Mouse (Mus musculus) monocyte, adult 5-6 weeks (primary cell): ENCODE data around the gene Slc6a9. TPM values are rescaled to one million over a fixed set of nuclear protein-coding genes. Genes with fewer than 3 reads are reported as not detected.
A peak's percentile ranks its signal among the peaks of the same experiment; 100 is the strongest.

ENCODE experiments used
- ATAC-seq: fragments of 153-309, 156-312 bp; replicated peaks from 2 replicates; pipeline ENCODE4 v1.8.0; 2017; ENCODE audit warnings: mild to moderate bottlenecking; ENCODE audit not compliant: low TSS enrichment, insufficient number of reproducible peaks, severe bottlenecking, poor library complexity, low FRiP score
- total RNA-seq: library from RNA; stranded (forward); fragments of 200-1000, 200-491, 200-594 nt; gene quantifications from 3 replicates; pipeline ENCODE4 v1.2.3, GENCODE M21; 2017

Gene Slc6a9
- total RNA-seq, 1 experiment from 2014 or later = 2.8 TPM

DNA sequence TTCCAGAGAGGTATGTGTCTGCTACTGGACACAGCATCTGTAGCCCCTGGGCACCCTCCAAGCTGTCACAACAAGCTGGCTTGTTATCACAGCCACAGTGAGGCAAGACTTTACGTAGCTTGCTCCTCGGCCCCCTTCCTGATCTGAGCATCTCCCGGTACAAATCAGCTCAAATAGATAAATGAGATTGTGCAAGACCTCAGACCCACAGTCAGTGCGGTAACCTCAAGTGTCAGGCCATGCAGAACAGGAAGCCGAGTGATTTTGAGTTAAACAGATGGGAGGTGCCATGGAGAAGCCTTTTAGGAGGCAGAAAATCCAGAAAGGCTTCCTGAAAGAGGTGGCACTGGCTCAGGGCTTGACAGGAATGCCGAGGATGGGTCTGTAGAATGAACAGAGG, 32.7 kb downstream of the Slc6a9 start:
- ATAC-seq = peak; percentile 16; the same call in 1 of the 2 replicates

GRCm38 (mm10) chr4:117867823-117868222, 33.5 kb downstream of the Slc6a9 start:
- ATAC-seq = peak; percentile 36; the same call in 1 of the 2 replicates

GRCm38 (mm10) chr4:117869317-117869716, 35.0 kb downstream of the Slc6a9 start:
- no peak for ATAC-seq

- ATAC-seq = no peak
These were observed 36.1 kb downstream of the Slc6a9 start for GRCm38 (mm10) chr4:117870437-117870836.

GRCm38 (mm10) chr4:117871787-117872186, 37.5 kb downstream of the Slc6a9 start:
- ATAC-seq = no peak

DNA sequence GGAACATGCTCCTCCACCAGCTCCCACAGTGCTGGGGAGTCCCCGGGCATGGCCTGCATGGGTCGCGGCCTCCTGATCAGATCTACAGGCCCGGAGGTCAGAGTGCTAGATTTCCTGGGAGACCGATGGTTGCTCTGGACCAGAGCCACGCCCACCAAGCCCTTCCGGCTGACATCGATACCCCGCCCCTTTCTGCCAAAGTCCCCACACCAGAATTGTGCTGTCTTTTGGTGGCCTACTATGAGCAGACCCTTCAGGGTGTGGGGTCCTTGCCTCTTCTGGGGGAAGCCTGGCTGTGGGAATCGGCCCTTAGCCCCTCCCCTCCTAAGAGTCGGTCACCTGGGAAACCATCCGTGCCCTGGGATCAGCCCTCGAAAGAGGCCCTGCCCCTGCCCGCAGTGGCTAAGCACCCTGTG, 38.2 kb downstream of the Slc6a9 start, which contains the start of gene Ccdc24:
Gene Ccdc24, minus strand, starts transcription at position 87 of the 416 bp plus-strand sequence.
- ATAC-seq = no peak

DNA sequence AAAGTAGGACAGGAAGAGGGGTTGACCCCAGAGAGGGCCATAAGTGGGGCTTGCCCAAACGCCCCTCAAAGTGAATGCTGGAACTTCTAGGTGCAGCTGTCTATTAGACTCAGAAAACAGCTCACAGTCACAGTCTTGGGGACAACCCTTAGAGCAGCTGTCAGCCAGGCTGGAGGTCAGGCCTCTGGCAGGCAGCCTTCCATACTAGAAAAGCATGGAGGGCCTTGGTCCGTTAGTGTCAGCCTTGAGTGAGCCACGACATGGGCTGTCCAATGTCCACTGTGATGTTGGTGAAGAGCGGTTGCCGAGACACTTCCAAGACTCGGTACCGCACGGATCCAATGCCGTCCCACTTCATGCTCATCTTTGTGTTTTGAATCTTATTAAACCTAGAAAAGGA, 39.3 kb downstream of the Slc6a9 start:
- no peak for ATAC-seq

DNA sequence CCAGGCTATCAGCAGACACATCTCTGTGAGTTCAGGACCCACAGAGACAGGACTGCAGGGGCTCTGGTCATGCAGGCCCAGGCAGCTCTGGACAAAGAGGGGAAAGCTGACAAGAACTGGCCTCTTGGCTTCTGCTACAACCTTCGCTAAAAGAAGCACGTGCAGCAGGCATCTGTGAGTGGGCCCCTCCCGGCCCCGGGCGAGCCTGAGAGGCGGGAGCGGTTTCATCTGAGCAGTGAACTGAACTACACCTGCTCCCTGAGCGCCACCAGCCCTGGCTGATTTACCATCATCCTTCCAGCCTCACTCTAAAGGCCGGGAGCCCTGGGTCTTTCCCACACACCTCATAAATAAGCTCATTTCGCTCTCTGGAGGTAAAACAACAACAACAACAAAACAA, 44.0 kb downstream of the Slc6a9 start:
- no peak for ATAC-seq

DNA sequence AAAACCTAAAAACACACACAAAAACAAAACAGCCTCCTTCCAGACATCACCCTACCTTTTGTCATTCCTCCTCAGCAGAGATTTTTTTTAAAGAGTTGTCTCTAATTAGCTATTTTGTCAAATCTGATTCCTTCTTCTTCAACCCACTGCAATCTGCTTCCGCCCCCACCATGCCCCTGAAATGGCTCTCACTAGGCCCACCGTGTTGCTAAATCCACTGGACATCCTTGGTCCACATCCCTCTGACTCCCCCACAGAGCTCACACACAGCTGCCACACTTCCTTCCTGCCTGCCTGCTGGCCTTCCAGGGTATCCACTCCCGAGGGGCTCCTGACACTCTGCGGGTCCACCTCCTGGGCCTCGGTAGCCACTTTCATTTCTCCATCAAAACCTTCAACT, 44.4 kb downstream of the Slc6a9 start:
- ATAC-seq = no peak

- ATAC-seq = no peak
These were observed 48.7 kb downstream of the Slc6a9 start, which contains the start of gene B4galt2 for GRCm38 (mm10) chr4:117882701-117883691. B4galt2 (minus strand) TSS chr4:117883487.

DNA sequence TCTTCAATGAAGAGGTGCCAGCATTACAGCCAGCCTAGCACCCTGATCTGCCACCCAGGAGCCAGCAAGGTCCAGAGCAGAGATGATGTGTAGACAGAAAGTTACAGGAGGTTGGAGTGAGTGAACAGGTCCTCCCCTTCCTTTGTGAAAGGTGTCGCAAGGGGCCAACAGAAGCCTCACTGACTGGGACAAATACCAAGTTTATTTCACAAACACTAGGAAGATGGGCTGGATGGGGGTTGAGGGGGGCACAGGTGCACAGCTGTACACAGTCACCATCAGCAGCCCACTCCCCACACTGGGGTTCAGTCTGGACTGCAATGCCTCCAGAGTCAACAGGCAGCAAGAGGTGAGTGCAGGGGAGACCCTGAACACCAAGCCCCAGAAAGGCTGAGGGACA, 49.8 kb downstream of the Slc6a9 start:
- ATAC-seq = no peak

DNA sequence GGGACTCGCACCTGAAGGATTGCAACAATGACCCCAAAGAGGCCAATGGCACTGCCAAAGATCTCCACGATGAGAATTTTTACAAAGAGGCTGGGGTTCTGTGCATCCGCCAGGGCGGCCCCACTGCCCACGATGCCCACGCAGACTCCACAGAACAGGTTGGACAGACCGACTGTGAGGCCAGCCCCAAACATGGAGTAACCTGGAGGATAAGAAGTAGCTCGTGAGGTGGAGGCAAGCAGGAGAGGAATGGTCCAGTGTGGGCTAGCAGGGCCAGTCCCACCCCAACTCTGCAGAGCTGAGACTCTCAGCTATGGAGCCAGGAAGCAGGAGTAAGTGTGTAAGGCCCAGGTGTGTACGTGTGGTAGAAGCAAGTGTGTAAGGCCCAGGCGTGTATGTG, 50.8 kb downstream of the Slc6a9 start:
- ATAC-seq = no peak

- no peak for ATAC-seq
These were observed 51.7 kb downstream of the Slc6a9 start for GRCm38 (mm10) chr4:117885994-117886393.

GRCm38 (mm10) chr4:117886644-117887043, 52.3 kb downstream of the Slc6a9 start:
- peak; percentile 32 for ATAC-seq

- peak; percentile 65 for ATAC-seq
These were observed 52.8 kb downstream of the Slc6a9 start, which contains the start of gene Atp6v0b for GRCm38 (mm10) chr4:117887133-117887532. Atp6v0b (minus strand) TSS chr4:117887333.

DNA sequence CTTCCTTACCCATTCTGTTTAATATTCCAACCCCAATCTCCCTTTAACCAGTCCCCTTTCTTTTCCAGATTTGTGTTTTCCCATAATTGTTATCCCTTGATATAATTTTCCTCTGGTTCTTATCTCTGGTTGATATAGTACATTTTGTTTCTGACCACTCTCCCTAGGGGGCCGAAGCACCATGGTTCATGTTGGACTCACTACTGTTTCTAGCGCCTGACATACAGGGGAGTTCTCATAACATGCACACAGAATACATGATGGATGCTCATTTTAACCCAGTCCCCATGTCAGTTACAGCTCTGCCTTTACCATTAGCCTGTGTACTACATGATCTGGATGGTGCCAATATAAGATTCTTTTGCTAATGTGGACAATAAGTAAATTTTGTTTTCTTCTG, 53.6 kb downstream of the Slc6a9 start:
- no peak for ATAC-seq

GRCm38 (mm10) chr4:117889471-117889870, 55.2 kb downstream of the Slc6a9 start:
- ATAC-seq = no peak

DNA sequence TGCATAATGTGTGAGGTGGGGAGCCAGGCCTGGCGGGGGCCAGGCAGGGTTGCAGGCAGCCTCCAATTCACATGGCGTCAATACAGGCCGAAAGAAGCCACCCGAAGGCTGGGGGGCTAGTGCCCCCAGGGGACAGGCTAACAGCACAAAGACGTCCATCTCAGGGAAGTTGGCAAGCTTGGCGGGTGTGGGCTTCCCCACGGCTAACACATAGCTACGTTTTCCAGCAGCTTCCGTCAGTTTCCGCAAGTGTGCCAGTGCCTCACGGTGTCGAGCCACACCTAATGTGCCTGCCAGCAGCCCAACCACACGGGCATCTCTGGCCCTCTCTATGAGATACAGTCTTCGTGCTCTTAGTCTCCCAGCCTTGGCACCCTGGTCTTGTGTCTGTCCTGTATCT, 55.7 kb downstream of the Slc6a9 start:
- no peak for ATAC-seq

GRCm38 (mm10) chr4:117890750-117891149, 56.4 kb downstream of the Slc6a9 start:
- ATAC-seq = no peak

GRCm38 (mm10) chr4:117891738-117892161, 57.4 kb downstream of the Slc6a9 start, which contains the start of gene Dph2:
Dph2 (minus strand) TSS chr4:117892032.
- ATAC-seq = peak; percentile 90
